Mouse (Mus musculus): ENCODE results near the gene Crocc2. TPM values are rescaled to one million over a fixed set of nuclear protein-coding genes. Genes with fewer than 3 reads are reported as not detected.
"Not testable (repeated sequence)": the region's sequence is repeated elsewhere in the genome, so short reads cannot be mapped to it uniquely, and the experiment has no call there.

Crocc2 gene
- polyA plus RNA-seq, 1 experiment, result 0.10 TPM

DNA sequence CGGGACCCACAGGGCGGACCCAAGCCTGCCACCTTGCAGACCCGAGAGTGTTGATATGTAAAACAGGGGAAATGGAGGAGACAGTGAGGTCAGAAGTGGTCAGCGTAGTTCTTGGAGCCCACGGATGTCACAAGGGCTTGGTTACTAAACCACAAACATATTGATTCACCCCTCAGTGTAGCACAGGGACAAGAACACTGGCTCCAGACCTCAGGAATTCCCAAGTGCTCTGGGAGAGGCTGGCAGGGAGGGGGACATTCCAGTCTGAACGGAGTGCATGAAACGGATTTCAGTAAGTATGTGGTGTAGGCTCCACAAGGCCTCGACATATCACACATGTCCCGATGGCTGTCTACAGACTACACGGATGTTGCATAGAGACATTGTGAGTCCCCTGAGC is 6.6 kb upstream of the Crocc2 start:
- DNase-seq (ENCODE audit: low spot score), result no peak

DNA sequence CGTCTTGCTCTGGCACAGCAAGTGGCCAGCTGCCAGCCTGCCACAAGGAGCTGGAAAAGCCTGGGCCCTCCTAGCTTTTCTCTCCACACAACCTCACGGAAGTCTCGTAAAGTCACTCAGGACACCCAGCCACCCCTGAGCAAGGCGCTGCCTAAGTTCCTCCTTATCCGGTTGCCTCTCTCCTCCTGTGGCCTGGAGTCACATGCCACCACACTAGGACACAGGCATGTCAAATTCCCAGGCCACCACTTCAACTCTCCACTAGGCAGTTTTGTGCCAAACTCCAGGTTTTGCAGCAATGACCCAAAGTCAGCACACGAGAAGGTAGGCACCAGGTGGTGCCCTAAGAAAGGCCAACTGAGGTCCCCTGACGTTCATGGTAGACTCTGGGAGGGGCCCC is 5.9 kb upstream of the Crocc2 start:
- no peak for DNase-seq (ENCODE audit: low spot score)

DNA sequence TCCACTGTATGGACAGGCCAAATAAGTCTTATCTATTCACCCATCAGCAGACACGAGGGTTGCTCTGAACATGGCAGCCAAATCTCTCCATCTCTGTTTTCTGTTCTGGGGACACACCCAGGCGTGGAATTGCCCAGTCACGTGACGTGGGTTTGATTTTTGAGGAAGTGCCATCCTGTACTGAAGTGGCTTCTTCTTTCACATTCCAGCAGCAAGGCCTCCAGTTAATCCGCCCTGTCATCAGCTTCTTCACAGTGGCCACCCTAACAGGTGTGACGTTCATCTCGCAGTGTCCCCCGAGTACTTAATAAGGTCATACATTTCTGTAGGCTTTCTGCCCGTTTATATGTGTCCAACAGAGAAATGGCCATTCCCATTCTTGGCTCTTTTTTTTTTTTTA is 3.1 kb upstream of the Crocc2 start:
- DNase-seq (ENCODE audit: low spot score), result no peak

DNA sequence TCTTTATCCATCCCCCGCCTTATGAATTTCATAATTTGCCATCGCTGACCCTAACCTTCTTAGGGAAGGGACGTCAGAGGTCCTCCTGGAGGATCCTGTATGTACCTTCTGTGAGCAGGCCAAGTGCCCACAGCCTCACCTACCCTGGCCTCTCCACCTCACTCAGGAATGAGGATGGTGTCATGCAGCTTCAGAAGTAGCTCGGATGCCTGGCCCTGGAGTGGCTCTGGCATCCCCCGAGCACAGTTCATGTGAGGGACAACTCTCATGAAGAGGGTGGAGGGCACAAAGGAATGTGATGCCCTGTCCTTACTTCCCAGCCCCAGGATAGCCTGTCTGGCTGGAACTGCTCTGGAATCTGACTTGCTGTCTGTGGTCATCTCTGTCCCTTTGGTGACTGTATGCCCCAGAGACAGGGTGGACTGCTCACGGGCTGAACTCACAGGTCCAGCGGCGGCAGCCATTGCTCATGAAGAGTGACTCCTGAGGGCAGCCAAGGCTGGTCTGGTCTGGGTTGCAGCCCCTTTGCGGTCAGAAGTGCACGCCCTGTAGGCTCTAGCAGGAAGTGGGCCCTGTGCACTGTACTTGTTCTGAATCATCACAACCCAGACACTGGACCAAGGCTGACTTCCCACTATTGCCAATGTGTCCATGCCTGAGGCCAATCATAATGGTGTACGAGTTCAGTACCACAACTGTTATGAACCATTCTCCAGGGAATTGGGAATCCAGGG is 2.0 kb upstream of the Crocc2 start:
- DNase-seq (ENCODE audit: low spot score), result no peak

DNA sequence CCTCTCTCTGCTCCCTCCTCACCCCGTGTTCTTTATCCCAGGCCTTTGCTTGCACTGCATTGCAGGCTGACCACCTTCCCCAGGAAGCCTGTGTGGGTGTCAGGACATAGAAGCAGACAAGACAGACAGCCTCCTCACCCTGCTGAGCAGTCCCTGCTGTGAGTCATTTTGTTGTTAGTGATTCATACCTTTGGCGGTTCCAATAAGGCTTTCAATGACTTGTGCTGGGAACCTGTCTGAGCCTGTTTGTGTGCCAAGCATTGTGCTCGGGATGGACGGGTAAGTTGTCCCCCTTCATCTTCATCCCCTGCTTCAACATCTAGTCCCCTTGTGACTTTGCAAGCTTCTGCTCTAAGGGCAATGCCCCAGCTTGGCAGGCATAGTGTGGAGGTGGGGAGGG is 5.1 kb downstream of the Crocc2 start:
- DNase-seq (ENCODE audit: low spot score), result no peak

DNA sequence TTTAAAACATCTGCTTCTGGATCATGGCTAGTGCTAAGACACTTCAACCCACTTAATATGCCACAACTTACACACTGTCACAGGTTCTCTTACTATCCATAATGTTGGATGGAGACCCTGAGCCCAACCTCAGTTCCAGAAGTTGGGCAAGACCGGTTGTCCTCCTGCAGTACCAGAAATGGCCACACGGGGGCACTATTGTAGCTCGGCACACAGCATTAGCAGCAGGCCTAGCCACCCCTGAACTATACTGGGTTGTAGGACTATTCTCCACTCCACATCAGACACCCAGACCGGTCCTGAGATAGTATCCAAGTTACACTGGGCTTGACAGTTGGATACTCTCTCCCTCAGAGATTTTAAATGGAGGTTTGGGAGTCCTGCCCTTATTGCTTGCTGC is 5.9 kb downstream of the Crocc2 start:
- DNase-seq (ENCODE audit: low spot score), result peak; percentile 68

DNA sequence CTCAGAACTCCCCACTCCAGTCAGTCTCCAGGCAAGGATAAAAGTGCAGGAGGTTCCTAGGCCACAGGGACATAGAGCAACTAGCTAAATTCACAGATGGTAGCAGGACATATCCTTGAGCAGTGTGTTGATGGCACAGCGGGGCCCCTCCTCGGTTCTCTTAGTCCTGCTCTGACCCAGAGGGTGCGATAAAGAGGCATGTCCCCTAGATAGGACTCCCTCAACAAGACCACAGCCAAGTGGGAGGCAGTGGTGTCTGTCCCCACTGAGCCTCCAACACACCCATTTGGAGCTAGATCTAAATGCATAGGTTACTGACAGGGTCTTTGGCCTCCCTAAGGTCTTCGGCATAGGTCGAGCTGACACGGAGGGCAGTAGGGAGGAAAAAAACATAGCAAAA is 7.3 kb downstream of the Crocc2 start:
- DNase-seq (ENCODE audit: low spot score), result no peak

DNA sequence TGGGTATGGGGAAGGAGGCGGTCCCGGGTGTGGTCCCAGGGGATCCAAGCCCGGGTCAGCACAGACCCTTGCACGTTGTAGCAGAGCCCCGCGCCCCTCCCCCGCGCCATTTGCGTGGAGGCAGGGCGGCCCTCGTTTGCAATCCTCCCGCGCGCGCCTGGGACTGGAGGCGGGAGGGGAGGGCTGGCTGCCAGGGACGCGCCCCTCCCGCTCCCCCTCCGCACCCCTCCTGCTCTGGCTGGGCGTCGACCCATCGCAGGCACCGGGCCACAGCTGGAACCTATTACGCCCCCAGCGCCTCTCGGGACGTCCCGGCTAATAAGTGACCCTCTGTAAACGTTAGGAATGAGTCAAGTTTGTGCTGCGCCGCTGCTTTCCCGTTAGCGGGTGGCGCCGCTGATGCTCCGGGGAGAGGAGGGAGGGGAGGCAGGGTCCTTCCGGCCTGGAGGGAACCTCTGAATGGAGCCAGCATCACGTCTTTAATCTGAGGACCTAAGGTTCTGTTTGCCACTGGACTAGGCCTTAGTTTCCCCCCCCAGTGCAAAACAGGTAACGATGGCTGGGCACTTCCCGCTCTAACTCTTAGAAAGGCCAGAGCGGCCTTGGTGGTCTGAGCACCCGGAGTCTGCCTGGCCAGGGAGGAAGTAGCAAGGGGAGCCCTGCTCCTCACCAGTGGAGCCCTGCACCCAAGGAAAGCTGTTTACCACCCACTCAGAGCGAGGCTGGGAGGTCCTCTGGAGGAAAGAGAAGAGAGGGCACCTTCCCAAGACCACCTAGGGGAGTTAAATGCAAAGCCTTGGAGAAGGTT is 8.2 kb downstream of the Crocc2 start:
- DNase-seq (ENCODE audit: low spot score), result peak; percentile 44

DNA sequence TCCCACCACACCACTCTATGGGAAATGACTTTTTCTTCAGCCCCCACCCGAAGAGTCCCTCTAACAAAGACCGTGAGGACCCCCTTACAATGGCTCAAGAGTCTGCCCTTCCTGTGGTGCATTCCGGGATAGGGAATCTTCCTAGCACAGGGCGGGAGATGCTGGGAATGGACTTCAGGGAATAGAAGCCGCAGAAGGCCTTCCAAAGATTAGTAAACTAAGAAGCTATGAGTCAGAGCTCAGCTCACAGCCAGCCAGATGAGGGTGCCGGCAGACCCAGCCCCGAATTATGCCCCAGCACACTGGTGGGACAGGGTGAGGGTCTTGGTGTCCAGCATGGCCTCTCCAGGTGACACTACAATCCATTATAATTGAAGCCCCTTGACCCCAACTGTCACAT is 13.8 kb downstream of the Crocc2 start:
- DNase-seq (ENCODE audit: low spot score), result no peak

DNA sequence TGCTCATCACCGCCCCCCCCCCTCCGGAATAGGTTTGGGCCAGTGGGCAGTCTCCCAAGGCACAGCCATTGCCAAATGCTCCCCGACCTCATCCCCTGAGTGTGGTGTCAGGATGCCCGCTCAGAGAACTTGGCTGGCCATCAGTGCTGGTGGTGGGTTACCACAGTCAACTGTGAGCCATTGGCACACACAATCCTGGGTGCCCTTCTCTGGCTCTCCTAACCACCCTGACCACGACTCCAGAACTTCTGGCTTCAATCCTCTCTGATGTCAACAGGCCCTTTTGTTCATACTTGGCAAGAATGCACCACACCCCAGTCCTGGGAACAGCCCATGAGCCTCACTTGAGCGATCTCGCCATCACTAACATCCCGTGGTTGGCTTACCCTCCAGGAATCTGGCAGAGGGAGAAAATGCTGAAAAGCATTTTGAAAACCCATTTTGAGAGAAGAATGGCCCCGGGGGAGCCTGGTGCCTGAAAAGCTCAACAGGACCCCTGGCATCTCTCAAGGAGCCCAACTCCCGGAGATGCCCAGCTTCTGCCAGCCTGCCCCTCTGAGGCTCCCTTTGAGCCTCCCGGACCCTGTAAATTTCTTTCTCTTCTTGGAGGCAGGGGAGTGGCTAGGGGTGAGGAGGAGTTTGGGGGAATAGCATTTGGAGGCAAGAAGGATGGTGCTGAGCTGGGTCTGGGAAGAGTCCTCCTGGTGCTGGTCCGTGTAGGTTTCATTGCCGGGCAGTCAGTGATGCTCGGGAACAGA is 15.7 kb downstream of the Crocc2 start:
- DNase-seq (ENCODE audit: low spot score), result no peak

DNA sequence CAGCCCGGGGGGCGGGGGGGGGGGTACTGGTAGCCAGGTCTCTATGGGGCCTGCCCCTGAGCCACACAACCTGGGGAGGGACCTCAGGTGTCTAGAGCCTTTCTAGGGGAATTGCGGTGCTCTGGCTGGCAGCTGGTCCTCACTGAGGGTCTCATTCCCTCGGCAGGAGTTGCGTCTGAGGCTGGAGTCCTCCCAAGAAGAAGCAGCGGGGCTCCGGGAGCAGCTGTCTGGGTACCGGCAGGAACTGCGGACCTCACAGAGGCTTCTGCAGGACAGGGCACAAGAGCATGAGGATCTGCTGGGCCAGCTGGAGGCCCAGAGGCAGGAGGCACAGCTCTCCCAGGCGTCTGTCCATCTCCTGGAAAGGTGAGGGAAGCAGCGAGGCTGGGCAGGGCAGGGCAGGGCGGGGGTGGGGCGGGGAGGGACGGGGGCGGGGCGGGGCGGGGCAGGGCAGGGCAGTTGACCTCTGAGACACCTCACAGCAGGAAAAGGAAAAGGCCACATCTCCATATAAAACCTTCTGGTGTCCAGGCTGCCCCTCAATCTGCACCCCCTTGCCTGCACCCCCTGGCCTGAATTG is 22.3 kb downstream of the Crocc2 start:
- DNase-seq (ENCODE audit: low spot score), result no peak

DNA sequence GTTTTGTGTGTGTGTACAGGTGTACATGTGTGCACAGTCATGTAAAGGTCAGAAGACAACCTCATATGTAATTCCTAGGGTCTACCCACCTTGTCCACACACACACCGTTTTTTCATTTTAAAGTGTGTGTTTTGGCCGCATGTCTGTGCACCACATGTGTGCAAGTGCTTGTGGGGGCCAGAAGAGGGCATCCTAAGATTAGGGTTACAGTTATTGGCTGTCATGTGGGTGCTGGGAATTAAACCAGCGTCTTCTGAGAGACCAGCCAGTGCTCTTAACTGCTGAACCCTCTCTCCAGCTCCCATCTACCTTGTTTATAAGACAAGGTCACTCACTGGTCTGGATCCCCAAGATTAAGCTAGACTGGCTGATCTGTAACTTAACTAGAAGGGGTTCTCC is 26.4 kb downstream of the Crocc2 start:
- DNase-seq (ENCODE audit: low spot score), result no peak

DNA sequence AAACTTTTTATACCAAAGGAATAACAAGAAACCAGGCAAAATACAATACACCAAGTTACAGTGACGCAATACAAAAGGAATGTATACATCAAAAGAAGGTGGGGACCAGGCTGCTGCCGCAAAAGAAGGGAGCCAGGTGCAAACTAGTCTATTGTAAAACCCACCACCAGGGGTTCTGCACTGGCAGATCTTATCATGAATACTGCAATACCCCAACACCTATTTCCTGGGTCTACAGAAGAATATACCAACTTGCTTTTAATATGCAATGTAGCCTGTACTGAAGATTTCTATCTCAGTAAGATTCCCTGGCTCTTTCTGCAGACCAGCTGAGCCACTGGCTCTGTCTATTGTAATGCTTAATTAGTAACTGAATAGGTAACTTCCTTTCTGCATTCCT is 28.9 kb downstream of the Crocc2 start:
- not testable (repeated sequence) for DNase-seq (ENCODE audit: low spot score)

DNA sequence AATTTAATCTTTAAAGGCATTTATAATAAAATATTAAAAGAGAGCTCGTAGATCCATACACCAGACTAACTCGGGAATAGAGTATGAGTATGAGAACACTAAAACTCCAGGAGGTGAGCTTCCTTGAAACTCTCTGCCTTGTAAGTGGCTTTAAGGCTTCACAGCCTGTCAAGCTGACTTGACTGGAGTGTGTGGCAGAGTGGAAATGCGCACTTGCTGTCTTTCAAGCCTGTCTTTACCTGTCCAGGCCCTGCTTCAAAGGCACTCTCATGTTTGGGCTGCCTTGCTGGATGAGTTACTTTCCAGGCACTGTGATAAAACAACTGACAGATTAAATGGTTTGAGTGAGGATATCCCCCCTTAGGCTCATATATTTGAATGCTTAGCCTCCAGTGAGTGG is 29.4 kb downstream of the Crocc2 start:
- no peak for DNase-seq (ENCODE audit: low spot score)

DNA sequence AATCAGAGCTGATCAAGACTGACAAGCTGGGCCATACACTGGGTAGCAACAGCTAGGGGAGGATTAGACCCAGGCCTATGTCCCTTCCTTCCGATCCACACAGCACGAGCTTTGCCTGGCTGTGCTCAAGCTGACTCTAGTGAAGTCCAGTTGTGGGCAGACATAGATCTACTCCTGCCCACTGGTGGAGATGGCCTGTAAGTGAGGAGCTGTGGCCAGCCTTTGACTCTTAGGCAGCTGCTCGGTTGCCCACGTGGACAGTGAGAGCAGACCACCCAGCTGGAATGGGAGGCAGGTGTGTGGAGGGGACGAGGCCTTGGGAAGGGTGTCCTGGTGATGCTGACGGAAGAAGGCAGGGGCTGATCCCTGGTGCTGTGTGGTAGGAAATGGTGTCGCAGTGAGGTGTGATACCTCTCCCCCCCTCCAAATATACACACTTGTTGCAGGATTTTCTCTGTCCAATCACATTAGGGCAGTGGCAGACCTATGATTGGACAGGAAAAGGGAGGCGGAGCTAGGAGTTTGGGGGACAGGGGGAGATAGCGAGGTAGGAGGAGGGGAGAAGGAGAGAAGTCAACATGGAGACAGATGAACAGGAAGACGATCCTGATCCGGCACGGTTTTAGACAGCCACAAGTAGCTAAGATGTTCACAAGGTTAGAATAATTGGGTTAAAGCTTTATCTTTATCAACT is 37.9 kb downstream of the Crocc2 start:
- DNase-seq (ENCODE audit: low spot score), result no peak

DNA sequence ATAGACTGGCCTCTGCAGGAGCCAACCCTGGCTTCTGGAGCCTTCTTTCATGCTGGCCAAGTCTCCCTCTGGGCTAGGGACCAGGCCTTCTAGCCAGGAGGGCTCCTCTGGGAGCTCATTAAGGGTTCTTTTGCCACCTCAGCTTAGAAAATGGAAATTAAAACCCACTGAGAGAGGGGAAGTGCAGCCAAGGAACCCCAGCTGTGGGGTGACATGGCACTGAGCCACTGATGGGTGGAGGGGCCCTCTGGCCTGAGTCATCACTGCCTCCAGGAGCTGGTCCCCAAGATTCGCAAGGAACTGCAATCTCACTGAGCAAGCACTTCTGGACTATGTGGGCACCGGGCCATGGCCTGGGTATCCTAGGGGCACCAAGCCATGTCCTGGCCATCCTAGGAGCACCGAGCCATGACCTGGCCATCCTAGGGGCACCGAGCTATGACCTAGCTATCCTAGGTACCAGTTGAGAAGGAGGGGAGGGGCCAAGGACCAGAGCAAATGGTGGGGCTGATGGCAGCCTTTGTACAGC is 39.1 kb downstream of the Crocc2 start:
- no peak for DNase-seq (ENCODE audit: low spot score)

DNA sequence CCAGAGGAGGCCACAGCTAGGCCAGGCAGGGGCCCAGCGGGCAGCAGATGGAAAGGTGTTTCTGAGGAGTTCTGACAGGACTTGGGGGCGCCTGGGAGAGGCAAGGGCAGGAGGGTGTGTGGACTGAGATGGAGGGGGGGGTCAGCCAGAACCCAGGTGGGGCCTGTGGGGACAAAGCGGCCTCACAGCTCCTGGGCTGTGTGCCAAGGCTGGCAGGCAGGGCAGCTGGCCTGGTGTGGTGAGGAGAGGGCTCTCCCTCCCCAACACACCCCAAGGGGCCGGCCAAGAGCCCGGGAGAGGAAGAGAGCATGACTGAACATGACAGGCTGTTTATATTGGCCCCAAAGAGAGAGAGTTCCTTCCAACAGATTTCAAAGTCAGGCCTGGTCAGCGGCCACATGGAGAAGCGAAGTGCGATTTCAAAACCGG is 41.7 kb downstream of the Crocc2 start:
- peak; percentile 69 for DNase-seq (ENCODE audit: low spot score)

DNA sequence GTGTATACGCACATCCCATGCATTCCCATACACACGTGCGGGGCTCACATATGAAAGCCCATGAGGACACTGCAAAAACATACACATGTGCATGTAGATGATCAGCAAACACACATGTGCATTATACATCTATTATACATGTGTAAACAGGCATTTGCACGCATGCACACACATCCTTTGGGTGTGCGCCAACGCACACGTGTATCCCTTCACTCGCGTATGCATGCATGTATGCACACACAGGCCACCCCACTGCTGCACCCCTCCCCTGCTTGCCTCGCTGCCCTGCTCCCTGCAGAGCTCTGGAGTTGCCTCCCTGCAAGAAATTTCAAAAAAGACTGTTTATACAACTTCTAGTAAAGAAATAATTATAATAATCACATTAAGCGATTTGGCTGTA is 42.5 kb downstream of the Crocc2 start:
- no peak for DNase-seq (ENCODE audit: low spot score)

DNA sequence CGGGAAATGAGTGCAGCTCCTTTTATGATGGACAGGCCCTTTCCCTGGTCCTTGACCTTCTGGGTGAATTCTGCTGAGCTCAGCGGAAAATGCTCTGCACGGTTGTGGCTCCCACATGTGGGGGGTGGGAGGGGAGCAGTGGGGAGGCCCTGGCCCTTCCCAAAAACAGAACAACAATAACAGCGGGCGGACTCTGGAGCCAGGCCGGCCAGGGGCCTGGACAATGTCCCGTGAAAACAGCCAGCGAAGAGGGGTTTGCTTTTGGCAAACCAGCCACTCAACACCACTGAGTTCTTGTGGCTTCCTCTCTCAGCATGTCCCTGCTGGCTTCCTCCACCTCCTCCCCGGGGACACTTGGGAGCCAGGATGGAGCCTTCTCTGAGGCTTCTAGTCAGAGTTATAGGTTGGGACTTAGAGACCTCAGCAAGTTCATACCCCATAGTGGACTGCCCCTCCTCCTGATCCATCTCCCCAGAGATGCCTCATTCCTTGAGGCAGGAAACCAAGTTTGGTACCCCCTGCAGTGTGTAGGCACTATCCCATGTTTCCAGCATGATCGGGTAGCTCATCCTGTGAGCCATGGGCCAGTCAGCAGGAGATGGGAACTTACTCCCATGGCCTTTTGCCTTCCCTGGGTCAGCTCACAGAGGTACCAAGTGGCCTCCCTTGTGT is 43.2 kb downstream of the Crocc2 start:
- DNase-seq (ENCODE audit: low spot score), result no peak

DNA sequence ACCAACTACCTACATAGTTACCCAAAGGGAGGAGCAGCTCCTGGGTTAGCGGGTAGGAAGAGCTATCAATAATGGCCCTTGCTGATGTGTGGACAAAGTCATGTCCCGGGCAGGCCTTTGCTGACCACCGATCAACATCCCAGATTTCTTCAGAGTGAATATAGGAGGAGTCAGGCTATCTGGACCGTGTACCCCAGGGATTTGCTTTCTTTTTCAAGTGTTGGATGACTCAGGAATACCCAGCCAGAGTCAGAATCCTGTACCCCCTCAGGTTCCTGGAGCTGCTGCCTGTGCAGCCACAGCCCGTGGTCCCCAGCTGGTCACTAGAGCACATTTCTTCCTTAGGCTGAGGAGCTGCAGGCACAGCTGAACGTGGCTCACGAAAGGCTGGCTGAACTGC is 43.9 kb downstream of the Crocc2 start:
- no peak for DNase-seq (ENCODE audit: low spot score)

DNA sequence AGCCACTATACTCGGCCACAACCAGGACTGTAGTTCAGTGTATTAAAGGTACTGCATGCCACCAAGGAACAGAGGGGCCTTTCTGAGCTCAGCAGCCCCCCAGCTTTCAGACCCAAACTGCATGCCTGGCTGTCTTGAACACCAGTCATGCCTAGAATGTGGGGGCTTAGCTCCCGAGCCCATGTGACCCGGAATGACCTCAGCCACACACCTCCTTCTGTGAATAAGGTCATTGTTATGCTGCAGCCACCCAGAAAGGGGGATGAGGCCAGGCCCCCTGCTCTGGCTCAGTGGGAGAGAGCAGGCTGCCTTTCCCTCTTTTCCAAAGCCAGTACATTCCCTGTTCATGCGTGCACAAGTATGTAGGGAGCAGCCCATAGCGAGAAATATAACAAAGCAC is 46.1 kb downstream of the Crocc2 start:
- no peak for DNase-seq (ENCODE audit: low spot score)
